Mouse (Mus musculus) embryonic facial prominence, embryonic 15.5 days (tissue): ENCODE results near the gene Zranb3. TPM values are rescaled to one million over a fixed set of nuclear protein-coding genes. Genes with fewer than 3 reads are reported as not detected.

Experiments used
- ATAC-seq: fragments of 200-750 bp; cut with Nextera tagmentation; 2 replicates; pipeline ENCODE4 v1.8.0; 2017; ENCODE audit warnings: low read depth, moderate TSS enrichment; ENCODE audit not compliant: insufficient number of reproducible peaks, low FRiP score, low TSS enrichment
- H3K27ac ChIP-seq: fragments of 300-500 bp; sonication (generic); replicated peaks from 2 replicates; pipeline ENCODE4 v1.5.1; 2015; ENCODE audit warnings: mild to moderate bottlenecking, inconsistent platforms
- H3K27me3 ChIP-seq: fragments of 300-500 bp; sonication (generic); 2 replicates; pipeline ENCODE4 v1.6.1; 2015; ENCODE audit warnings: inconsistent platforms
- H3K36me3 ChIP-seq: fragments of 300-500 bp; sonication (generic); 2 replicates; pipeline ENCODE4 v1.6.1; 2015; ENCODE audit warnings: mild to moderate bottlenecking, inconsistent platforms
- H3K4me1 ChIP-seq: fragments of 300-500 bp; sonication (generic); 2 replicates; pipeline ENCODE4 v1.6.1; 2015; ENCODE audit warnings: inconsistent platforms
- H3K4me2 ChIP-seq: fragments of 300-500 bp; sonication (generic); replicated peaks from 2 replicates; pipeline ENCODE4 v1.6.1; 2015; ENCODE audit warnings: mild to moderate bottlenecking, inconsistent platforms
- H3K4me3 ChIP-seq: fragments of 300-500 bp; sonication (generic); replicated peaks from 2 replicates; pipeline ENCODE4 v1.5.1; 2015; ENCODE audit warnings: mild to moderate bottlenecking, inconsistent platforms
- H3K9ac ChIP-seq: fragments of 300-500 bp; sonication (generic); 2 replicates; pipeline ENCODE4 v1.6.1; 2015; ENCODE audit warnings: inconsistent platforms
- H3K9me3 ChIP-seq: fragments of 300-500 bp; sonication (generic); replicated peaks from 2 replicates; pipeline ENCODE4 v1.6.1; 2016; ENCODE audit warnings: inconsistent platforms
- WGBS: fragments of 180-500 bp; shearing (Covaris S2); methylation state at CpG from one replicate; pipeline ENCODE4 v1.1.7; 2015; 5-methylcytosine and 5-hydroxymethylcytosine counted together
- polyA plus RNA-seq: library from polyadenylated mRNA; unstranded; fragments of >200 nt; fragmentation: Nextera tagmentation; extraction: Ambion mirVana; gene quantifications from 2 replicates; pipeline ENCODE4 v1.2.1, GENCODE M21; 2015

Zranb3 gene
- polyA plus RNA-seq, 1 experiment from 2014 or later, result 6.4 TPM

- Histone ChIP-seq H3K4me2 (no peak overlapping the region), H3K4me1 (no peaks in the 10 kb centered on the region), H3K9me3 (peaks cover 7% of the 10 kb centered on the region; the same call in 1 of the 2 replicates), H3K27ac (no peak overlapping the region), H3K36me3 (peaks cover 85% of the 10 kb centered on the region), H3K9ac (no peak overlapping the region), H3K4me3 (no peak overlapping the region), H3K27me3 (no peaks in the 10 kb centered on the region)
- no peak for ATAC-seq
- 64% methylated on average over 8 of the region's 8 CpGs for WGBS
These were observed 165.6 kb downstream of the Zranb3 start for GRCm38 (mm10) chr1:127937277-127937676.

DNA sequence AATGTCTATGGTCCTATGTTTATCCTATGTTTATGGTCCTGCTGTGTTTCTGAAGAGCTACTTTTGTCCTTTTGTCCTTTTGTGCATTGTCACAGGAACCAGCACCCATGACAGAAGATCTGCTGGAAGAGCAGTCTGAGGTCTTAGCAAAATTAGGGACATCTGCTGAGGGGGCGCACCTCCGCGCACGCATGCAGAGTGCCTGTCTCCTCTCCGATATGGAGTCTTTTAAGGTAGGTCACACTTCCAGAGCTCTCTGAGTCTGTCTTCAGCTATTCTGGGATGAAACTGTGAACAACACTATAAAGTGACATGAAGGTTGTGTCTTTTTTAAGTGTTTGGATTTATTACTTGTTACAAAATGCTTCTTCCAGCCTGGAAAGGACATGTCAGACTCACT lies 168.5 kb downstream of the Zranb3 start:
- no peak overlapping the region for H3K27ac ChIP-seq
- no peak for ATAC-seq
- H3K27me3 ChIP-seq, result no peaks in the 10 kb centered on the region
- no peak overlapping the region for H3K9ac ChIP-seq
- no peak overlapping the region for H3K4me2 ChIP-seq
- 91% methylated on average over 5 of the region's 5 CpGs for WGBS
- peaks cover 69% of the 10 kb centered on the region for H3K36me3 ChIP-seq
- peaks cover 7% of the 10 kb centered on the region; the same call in 1 of the 2 replicates for H3K9me3 ChIP-seq
- H3K4me3 ChIP-seq, result no peak overlapping the region
- no peaks in the 10 kb centered on the region for H3K4me1 ChIP-seq

- H3K9ac ChIP-seq, result no peak overlapping the region
- H3K27ac ChIP-seq, result no peak overlapping the region
- H3K4me1 ChIP-seq, result no peaks in the 10 kb centered on the region
- H3K9me3 ChIP-seq, result no peaks in the 10 kb centered on the region
- no peak for ATAC-seq
- peaks cover 60% of the 10 kb centered on the region for H3K36me3 ChIP-seq
- H3K27me3 ChIP-seq, result no peaks in the 10 kb centered on the region
- H3K4me3 ChIP-seq, result no peak overlapping the region
- no peak overlapping the region for H3K4me2 ChIP-seq
- 89% methylated on average over 2 of the region's 2 CpGs for WGBS
These were observed 169.4 kb downstream of the Zranb3 start for GRCm38 (mm10) chr1:127933405-127933804.

- H3K4me2 ChIP-seq, result no peak overlapping the region
- H3K4me3 ChIP-seq, result no peak overlapping the region
- no peaks in the 10 kb centered on the region for H3K27me3 ChIP-seq
- no peaks in the 10 kb centered on the region for H3K9me3 ChIP-seq
- ATAC-seq, result 0 out of 2 replicates have a peak, but pooled peaks have one; percentile 39
- no peak overlapping the region for H3K27ac ChIP-seq
- no peaks in the 10 kb centered on the region for H3K4me1 ChIP-seq
- 62% methylated on average over 1 of the region's 1 CpGs for WGBS
- H3K36me3 ChIP-seq, result peaks cover 15% of the 10 kb centered on the region; the same call in 1 of the 2 replicates
- no peak overlapping the region for H3K9ac ChIP-seq
These were observed 187.0 kb downstream of the Zranb3 start for GRCm38 (mm10) chr1:127915802-127916201.

- H3K9me3 ChIP-seq, result no peaks in the 10 kb centered on the region
- no peak overlapping the region for H3K27ac ChIP-seq
- H3K27me3 ChIP-seq, result no peaks in the 10 kb centered on the region
- no peak overlapping the region for H3K4me2 ChIP-seq
- no peak for ATAC-seq
- 78% methylated on average over 6 of the region's 6 CpGs for WGBS
- no peaks in the 10 kb centered on the region for H3K4me1 ChIP-seq
- peaks cover 15% of the 10 kb centered on the region; the same call in 1 of the 2 replicates for H3K36me3 ChIP-seq
- H3K4me3 ChIP-seq, result no peak overlapping the region
- H3K9ac ChIP-seq, result no peak overlapping the region
These were observed 187.5 kb downstream of the Zranb3 start for GRCm38 (mm10) chr1:127915316-127915715.

DNA sequence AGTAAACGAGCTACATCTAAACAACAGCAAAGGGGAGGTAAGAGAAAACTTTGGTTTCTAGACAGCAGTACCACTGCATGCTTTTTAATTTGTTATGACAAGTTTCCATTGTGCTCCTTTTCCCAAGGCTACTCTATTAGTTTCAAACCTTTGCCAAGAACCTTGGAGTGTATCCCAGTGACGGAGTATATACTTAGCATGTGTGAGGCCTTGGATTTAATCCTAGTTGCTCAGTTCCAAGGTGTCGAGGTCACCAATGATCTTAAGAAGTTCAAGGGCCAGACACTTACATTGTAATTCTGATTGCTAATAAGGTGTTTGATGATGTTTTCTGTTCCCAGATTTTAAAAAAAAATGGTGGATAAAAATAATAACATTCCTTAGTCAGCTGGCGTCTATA lies 189.7 kb downstream of the Zranb3 start:
- Histone ChIP-seq H3K36me3 (0 out of 2 replicates have a peak, but pooled peaks cover 6% of the 10 kb centered on the region), H3K27ac (no peak overlapping the region), H3K4me3 (no peak overlapping the region), H3K9ac (no peak overlapping the region), H3K27me3 (no peaks in the 10 kb centered on the region), H3K4me1 (no peaks in the 10 kb centered on the region), H3K4me2 (no peak overlapping the region), H3K9me3 (no peaks in the 10 kb centered on the region)
- 72% methylated on average over 4 of the region's 4 CpGs for WGBS
- no peak for ATAC-seq

GRCm38 (mm10) chr1:127904774-127905385 lies 198.0 kb downstream of the Zranb3 start:
- no peak overlapping the region for H3K4me2 ChIP-seq
- H3K4me1 ChIP-seq, result no peaks in the 10 kb centered on the region
- peaks cover 10% of the 10 kb centered on the region; the same call in 1 of the 2 replicates for H3K36me3 ChIP-seq
- ATAC-seq, result no peak
- no peak overlapping the region for H3K9ac ChIP-seq
- H3K27ac ChIP-seq, result no peak overlapping the region
- WGBS, result 46% methylated on average over 2 of the region's 2 CpGs
- no peaks in the 10 kb centered on the region for H3K9me3 ChIP-seq
- H3K27me3 ChIP-seq, result no peaks in the 10 kb centered on the region
- no peak overlapping the region for H3K4me3 ChIP-seq

Other genes starting within 250 kb of the Zranb3 start
- 1.2 and 1.6 TPM in 2 replicates for gene Map3k19, start 248.0 kb downstream of the Zranb3 start, polyA plus RNA-seq
- 22.6 and 23.7 TPM in 2 replicates for gene Rab3gap1, start 234.3 kb downstream of the Zranb3 start, polyA plus RNA-seq
- 60.4 and 63.7 TPM in 2 replicates for gene R3hdm1, start 254 bp upstream of the Zranb3 start, polyA plus RNA-seq
- 69.1 and 84.7 TPM in 2 replicates for gene Ubxn4, start 140.9 kb upstream of the Zranb3 start, polyA plus RNA-seq
- gene Lct, start 225.3 kb upstream of the Zranb3 start, polyA plus RNA-seq, result 0.07 and 0.08 TPM in 2 replicates